Mouse (Mus musculus): Measurements from ENCODE around the gene Wfdc15a. TPM values are rescaled to one million over a fixed set of nuclear protein-coding genes. Genes with fewer than 3 reads are reported as not detected.
"Not testable (repeated sequence)": the region's sequence is repeated elsewhere in the genome, so short reads cannot be mapped to it uniquely, and the experiment has no call there.

Gene Wfdc15a
- polyA plus RNA-seq, 1 experiment from 2014 or later = not detected

- H3K4me3 ChIP-seq (ENCODE audit: low read depth, low read length) = no peak overlapping the region
- 51% methylated on average over 4 of the region's 4 CpGs for WGBS (ENCODE audit: insufficient replicate concordance)
Observed at GRCm38 (mm10) chr2:164206676-164207075, 6.7 kb upstream of the Wfdc15a start.

DNA sequence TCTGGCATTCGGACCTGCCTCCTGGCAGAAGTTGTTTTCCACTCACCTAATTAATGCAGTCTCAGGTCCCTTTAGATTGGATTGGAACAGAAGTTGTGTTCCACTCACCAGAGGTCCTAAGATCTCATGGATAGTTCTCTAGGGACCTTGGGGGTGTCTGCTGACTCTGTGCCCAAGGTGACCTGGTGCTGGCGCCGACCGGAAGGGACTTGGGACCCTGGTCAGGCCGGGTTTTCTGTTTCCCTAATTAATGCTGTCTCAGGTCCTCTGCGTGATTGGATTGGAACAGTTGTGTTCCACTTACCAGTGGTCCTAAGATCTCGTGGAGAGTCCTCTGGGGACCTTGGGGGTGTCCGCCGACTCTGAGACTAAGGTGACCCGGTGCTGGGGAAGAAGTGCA, 6.1 kb upstream of the Wfdc15a start:
- not testable (repeated sequence) for H3K4me3 ChIP-seq (ENCODE audit: low read depth, low read length); ATAC-seq (replicated peaks; ENCODE audit: insufficient number of reproducible peaks, low FRiP score, low TSS enrichment); H3K4me2 ChIP-seq; H3K27me3 ChIP-seq (ENCODE audit: control insufficient read depth, insufficient read depth, low read length); H3K27ac ChIP-seq (ENCODE audit: low read depth, low read length); H3K4me1 ChIP-seq (ENCODE audit: control insufficient read depth, insufficient read depth, low read length); H3K36me3 ChIP-seq (ENCODE audit: control insufficient read depth, insufficient read depth, low read length); H3K9me3 ChIP-seq (replicated peaks; ENCODE audit: control insufficient read depth, low read length); H3K9ac ChIP-seq (ENCODE audit: low read depth, low read length)
- WGBS (ENCODE audit: insufficient replicate concordance) = 88% methylated on average over 10 of the region's 10 CpGs

More at GRCm38 (mm10) chr2:164206676-164207075, 6.7 kb upstream of the Wfdc15a start:
- no peaks in the 10 kb centered on the region for H3K9me3 ChIP-seq (replicated peaks; ENCODE audit: control insufficient read depth, low read length)
- H3K9ac ChIP-seq (ENCODE audit: low read depth, low read length) = no peak overlapping the region
- no peak overlapping the region for H3K27ac ChIP-seq (ENCODE audit: low read depth, low read length)
- no peak for ATAC-seq (replicated peaks; ENCODE audit: insufficient number of reproducible peaks, low FRiP score, low TSS enrichment)
- no peak overlapping the region for H3K4me2 ChIP-seq
- H3K4me1 ChIP-seq (ENCODE audit: control insufficient read depth, insufficient read depth, low read length) = no peaks in the 10 kb centered on the region
- no peaks in the 10 kb centered on the region for H3K27me3 ChIP-seq (ENCODE audit: control insufficient read depth, insufficient read depth, low read length)
- H3K36me3 ChIP-seq (ENCODE audit: control insufficient read depth, insufficient read depth, low read length) = no peaks in the 10 kb centered on the region

GRCm38 (mm10) chr2:164196700-164196990, 3.3 kb downstream of the Wfdc15a start:
- H3K27ac ChIP-seq (ENCODE audit: low read depth, low read length) = no peak overlapping the region
- no peak overlapping the region for H3K4me3 ChIP-seq (ENCODE audit: low read depth, low read length)
- H3K27me3 ChIP-seq (ENCODE audit: control insufficient read depth, insufficient read depth, low read length) = no peaks in the 10 kb centered on the region
- no peaks in the 10 kb centered on the region for H3K9me3 ChIP-seq (replicated peaks; ENCODE audit: control insufficient read depth, low read length)
- WGBS (ENCODE audit: insufficient replicate concordance) = 80% methylated on average over 5 of the region's 5 CpGs
- no peaks in the 10 kb centered on the region for H3K36me3 ChIP-seq (ENCODE audit: control insufficient read depth, insufficient read depth, low read length)
- H3K9ac ChIP-seq (ENCODE audit: low read depth, low read length) = no peak overlapping the region
- H3K4me2 ChIP-seq = no peak overlapping the region
- no peak for ATAC-seq (replicated peaks; ENCODE audit: insufficient number of reproducible peaks, low FRiP score, low TSS enrichment)
- no peaks in the 10 kb centered on the region for H3K4me1 ChIP-seq (ENCODE audit: control insufficient read depth, insufficient read depth, low read length)

DNA sequence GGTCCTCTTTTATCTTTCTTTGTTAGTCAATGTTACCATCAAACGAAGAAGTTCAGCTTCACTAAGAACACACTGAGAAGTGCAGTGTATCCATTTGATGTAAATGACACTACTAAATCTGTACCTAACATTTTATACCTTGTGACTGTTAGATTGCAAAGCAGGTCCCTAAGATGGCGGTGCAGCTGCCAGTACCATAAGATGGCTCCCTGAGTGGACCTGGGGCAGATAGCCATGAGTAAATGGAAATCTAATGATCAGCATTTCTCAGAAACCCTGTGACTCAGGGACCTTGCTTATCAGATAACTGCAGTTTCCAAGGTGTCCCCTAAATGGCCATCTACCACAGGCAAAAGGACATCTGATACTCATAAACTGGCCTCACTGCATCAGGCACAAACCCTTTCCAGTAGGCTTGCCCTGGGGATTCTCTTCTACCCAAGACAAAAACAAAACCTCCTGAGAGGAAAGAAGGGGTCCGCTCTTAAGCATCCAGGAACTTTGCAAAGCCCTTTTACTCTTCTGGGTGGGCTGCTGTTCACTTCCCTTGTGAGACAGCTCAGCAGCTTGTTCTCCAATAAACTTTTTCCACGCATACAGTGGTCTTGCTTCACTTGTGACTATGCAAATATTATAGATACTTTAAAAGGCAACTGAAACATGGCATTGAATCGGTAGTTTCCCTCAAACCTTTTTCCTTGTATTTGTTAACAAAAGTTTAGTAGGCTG, 3.8 kb downstream of the Wfdc15a start:
- Histone ChIP-seq H3K27ac (ENCODE audit: low read depth, low read length) (no peak overlapping the region), H3K27me3 (ENCODE audit: control insufficient read depth, insufficient read depth, low read length) (no peaks in the 10 kb centered on the region), H3K4me3 (ENCODE audit: low read depth, low read length) (no peak overlapping the region), H3K36me3 (ENCODE audit: control insufficient read depth, insufficient read depth, low read length) (no peaks in the 10 kb centered on the region), H3K9me3 (replicated peaks; ENCODE audit: control insufficient read depth, low read length) (no peaks in the 10 kb centered on the region), H3K9ac (ENCODE audit: low read depth, low read length) (no peak overlapping the region), H3K4me2 (no peak overlapping the region), H3K4me1 (ENCODE audit: control insufficient read depth, insufficient read depth, low read length) (no peaks in the 10 kb centered on the region)
- no peak for ATAC-seq (replicated peaks; ENCODE audit: insufficient number of reproducible peaks, low FRiP score, low TSS enrichment)
- 77% methylated on average over 5 of the region's 5 CpGs for WGBS (ENCODE audit: insufficient replicate concordance)

DNA sequence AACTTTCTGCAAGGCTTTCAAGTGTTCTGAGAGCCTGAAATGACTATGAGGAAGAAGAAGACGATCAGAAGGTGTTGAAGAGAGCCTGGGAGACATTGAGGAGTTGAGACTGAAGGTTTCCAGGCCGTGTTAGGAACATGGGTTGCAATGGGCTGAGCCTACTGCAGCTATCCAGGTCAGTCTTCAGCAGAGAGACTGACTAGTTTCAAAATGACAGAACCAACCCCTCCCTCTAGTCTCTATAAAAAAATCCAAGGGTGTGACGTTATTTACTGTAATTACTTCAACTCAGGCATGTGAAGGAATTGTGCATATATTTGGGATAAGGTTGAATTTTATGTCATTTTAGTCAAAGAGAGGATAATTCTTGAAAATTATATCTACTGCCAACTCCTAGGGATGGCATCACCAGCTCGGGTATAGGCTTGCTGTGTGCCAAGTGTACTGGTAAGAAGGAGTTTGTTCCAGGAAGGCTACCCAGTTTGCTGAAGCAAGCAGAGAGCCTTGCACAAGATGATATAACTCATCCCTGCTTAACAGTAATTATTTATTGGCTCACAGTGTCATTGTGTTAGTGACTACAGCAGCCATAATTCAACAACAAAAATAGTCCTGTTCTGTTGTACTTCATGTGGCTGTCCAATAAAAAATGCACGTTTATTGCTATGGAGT, 4.8 kb downstream of the Wfdc15a start:
- no peak overlapping the region for H3K9ac ChIP-seq (ENCODE audit: low read depth, low read length)
- no peaks in the 10 kb centered on the region for H3K9me3 ChIP-seq (replicated peaks; ENCODE audit: control insufficient read depth, low read length)
- no peaks in the 10 kb centered on the region for H3K4me1 ChIP-seq (ENCODE audit: control insufficient read depth, insufficient read depth, low read length)
- no peak for ATAC-seq (replicated peaks; ENCODE audit: insufficient number of reproducible peaks, low FRiP score, low TSS enrichment)
- no peak overlapping the region for H3K27ac ChIP-seq (ENCODE audit: low read depth, low read length)
- H3K27me3 ChIP-seq (ENCODE audit: control insufficient read depth, insufficient read depth, low read length) = no peaks in the 10 kb centered on the region
- no peaks in the 10 kb centered on the region for H3K36me3 ChIP-seq (ENCODE audit: control insufficient read depth, insufficient read depth, low read length)
- H3K4me2 ChIP-seq = no peak overlapping the region
- no peak overlapping the region for H3K4me3 ChIP-seq (ENCODE audit: low read depth, low read length)
- 71% methylated on average over 5 of the region's 5 CpGs for WGBS (ENCODE audit: insufficient replicate concordance)

DNA sequence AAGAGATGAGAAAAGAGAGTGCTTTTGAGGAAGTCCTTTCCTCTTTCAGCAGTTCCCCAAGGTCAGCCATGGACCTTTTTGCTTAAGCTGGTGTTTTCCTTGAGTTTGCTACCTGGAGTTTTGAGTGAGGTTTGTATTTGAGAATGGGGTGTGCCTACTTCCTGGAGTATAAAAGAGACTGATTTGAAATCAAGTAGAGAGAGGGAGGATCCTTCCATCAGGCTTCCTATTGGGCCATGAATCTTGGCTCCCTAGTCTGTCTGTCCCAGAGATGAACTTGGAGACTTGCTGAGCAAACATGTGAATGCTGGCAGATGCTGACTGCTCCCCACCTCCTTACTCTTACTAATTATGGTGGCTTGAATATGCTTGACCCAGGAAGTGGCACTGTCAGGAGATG, 7.7 kb downstream of the Wfdc15a start:
- no peak overlapping the region for H3K9ac ChIP-seq (ENCODE audit: low read depth, low read length)
- ATAC-seq (replicated peaks; ENCODE audit: insufficient number of reproducible peaks, low FRiP score, low TSS enrichment) = no peak

DNA sequence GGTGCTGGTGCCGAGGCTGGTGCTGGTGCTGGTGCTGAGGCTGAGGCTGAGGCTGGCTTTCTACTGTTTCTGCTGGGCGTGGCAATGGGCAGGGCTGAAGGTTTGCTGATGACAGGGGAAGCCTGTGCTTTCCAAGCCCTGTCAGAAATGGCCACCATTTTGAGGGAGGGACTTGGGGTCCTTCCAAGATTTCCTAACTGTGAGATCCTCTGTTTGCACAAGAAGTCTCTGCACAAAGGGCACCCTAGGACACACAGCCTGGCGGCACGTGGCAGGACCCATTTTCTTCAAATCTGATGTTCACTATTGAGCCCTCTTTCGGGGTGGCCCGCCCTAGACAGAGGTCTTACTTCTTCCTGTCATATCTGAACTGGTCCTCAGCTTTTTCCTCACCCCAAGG, 9.4 kb downstream of the Wfdc15a start, which contains the start of gene Wfdc12:
Gene Wfdc12 (minus strand): TSS at position 33 of the 400 bp plus-strand sequence.
- WGBS (ENCODE audit: insufficient replicate concordance) = 77% methylated on average over 6 of the region's 6 CpGs
- ATAC-seq (replicated peaks; ENCODE audit: insufficient number of reproducible peaks, low FRiP score, low TSS enrichment) = no peak
- Histone ChIP-seq H3K4me1 (ENCODE audit: control insufficient read depth, insufficient read depth, low read length) (no peaks in the 10 kb centered on the region), H3K9ac (ENCODE audit: low read depth, low read length) (no peak within 1 kb of the TSS), H3K27ac (ENCODE audit: low read depth, low read length) (no peak within 1 kb of the TSS), H3K4me2 (no peak within 1 kb of the TSS), H3K27me3 (ENCODE audit: control insufficient read depth, insufficient read depth, low read length) (no peaks in the 10 kb centered on the region; the same call in 1 of the 2 replicates), H3K9me3 (replicated peaks; ENCODE audit: control insufficient read depth, low read length) (no peaks in the 10 kb centered on the region), H3K4me3 (ENCODE audit: low read depth, low read length) (no peak within 1 kb of the TSS), H3K36me3 (ENCODE audit: control insufficient read depth, insufficient read depth, low read length) (no peaks in the 10 kb centered on the region)

More for the DNA sequence above, 7.7 kb downstream of the Wfdc15a start:
- no peaks in the 10 kb centered on the region for H3K4me1 ChIP-seq (ENCODE audit: control insufficient read depth, insufficient read depth, low read length)
- H3K27ac ChIP-seq (ENCODE audit: low read depth, low read length) = no peak overlapping the region
- no peaks in the 10 kb centered on the region; the same call in 1 of the 2 replicates for H3K27me3 ChIP-seq (ENCODE audit: control insufficient read depth, insufficient read depth, low read length)
- H3K36me3 ChIP-seq (ENCODE audit: control insufficient read depth, insufficient read depth, low read length) = no peaks in the 10 kb centered on the region
- H3K4me2 ChIP-seq = no peak overlapping the region
- no peaks in the 10 kb centered on the region for H3K9me3 ChIP-seq (replicated peaks; ENCODE audit: control insufficient read depth, low read length)
- no peak overlapping the region for H3K4me3 ChIP-seq (ENCODE audit: low read depth, low read length)

- Histone ChIP-seq H3K9me3 (replicated peaks; ENCODE audit: control insufficient read depth, low read length) (no peaks in the 10 kb centered on the region), H3K27ac (ENCODE audit: low read depth, low read length) (no peak overlapping the region), H3K36me3 (ENCODE audit: control insufficient read depth, insufficient read depth, low read length) (no peaks in the 10 kb centered on the region), H3K4me1 (ENCODE audit: control insufficient read depth, insufficient read depth, low read length) (no peaks in the 10 kb centered on the region), H3K4me3 (ENCODE audit: low read depth, low read length) (no peak overlapping the region), H3K9ac (ENCODE audit: low read depth, low read length) (no peak overlapping the region), H3K4me2 (no peak overlapping the region), H3K27me3 (ENCODE audit: control insufficient read depth, insufficient read depth, low read length) (no peaks in the 10 kb centered on the region; the same call in 1 of the 2 replicates)
- ATAC-seq (replicated peaks; ENCODE audit: insufficient number of reproducible peaks, low FRiP score, low TSS enrichment) = no peak
- WGBS (ENCODE audit: insufficient replicate concordance) = 26% methylated on average over 5 of the region's 5 CpGs
Observed at GRCm38 (mm10) chr2:164188722-164189121, 11.2 kb downstream of the Wfdc15a start.

Measured in heart, embryonic 11.5 days (tissue).